Mouse (Mus musculus) hindbrain, embryonic 10.5 days (tissue): ENCODE data around the gene Tdrd9. TPM values are rescaled to one million over a fixed set of nuclear protein-coding genes. Genes with fewer than 3 reads are reported as not detected.

Experiments
- DNase-seq: peaks from one replicate; pipeline ENCODE4 v3.0.0-alpha.2; 2017; ENCODE audit warnings: low spot score
- H3K27ac ChIP-seq: fragments of 300-500 bp; sonication (generic); 2 replicates; pipeline ENCODE4 v1.5.1; 2016; ENCODE audit warnings: mild to moderate bottlenecking, moderate library complexity
- H3K27me3 ChIP-seq: fragments of 300-500 bp; sonication (generic); 2 replicates; pipeline ENCODE4 v1.6.1; 2016; ENCODE audit warnings: mild to moderate bottlenecking; ENCODE audit not compliant: poor library complexity, insufficient read depth, severe bottlenecking
- H3K36me3 ChIP-seq: fragments of 300-500 bp; sonication (generic); 2 replicates; pipeline ENCODE4 v1.6.1; 2016; ENCODE audit warnings: mild to moderate bottlenecking, moderate library complexity
- H3K4me1 ChIP-seq: fragments of 300-500 bp; sonication (generic); replicated peaks from 2 replicates; pipeline ENCODE4 v1.6.1; 2016; ENCODE audit warnings: mild to moderate bottlenecking
- H3K4me3 ChIP-seq: fragments of 300-500 bp; sonication (generic); 2 replicates; pipeline ENCODE4 v1.5.1; 2016; ENCODE audit warnings: mild to moderate bottlenecking, moderate library complexity
- H3K9me3 ChIP-seq: fragments of 300-500 bp; sonication (generic); 2 replicates; pipeline ENCODE4 v1.6.1; 2016; ENCODE audit warnings: mild to moderate bottlenecking, moderate library complexity
- WGBS: fragments of 180-500 bp; shearing (Covaris S2); methylation state at CpG from one replicate; pipeline ENCODE4 v1.1.7; 2016; 5-methylcytosine and 5-hydroxymethylcytosine counted together
- polyA plus RNA-seq: library from polyadenylated mRNA; unstranded; fragments of >200 nt; fragmentation: Nextera tagmentation; extraction: Ambion mirVana; gene quantifications from 2 replicates; pipeline ENCODE4 v1.2.1, GENCODE M21; 2016

Tdrd9 gene
- polyA plus RNA-seq, 1 experiment from 2014 or later = 1.2 TPM

DNA sequence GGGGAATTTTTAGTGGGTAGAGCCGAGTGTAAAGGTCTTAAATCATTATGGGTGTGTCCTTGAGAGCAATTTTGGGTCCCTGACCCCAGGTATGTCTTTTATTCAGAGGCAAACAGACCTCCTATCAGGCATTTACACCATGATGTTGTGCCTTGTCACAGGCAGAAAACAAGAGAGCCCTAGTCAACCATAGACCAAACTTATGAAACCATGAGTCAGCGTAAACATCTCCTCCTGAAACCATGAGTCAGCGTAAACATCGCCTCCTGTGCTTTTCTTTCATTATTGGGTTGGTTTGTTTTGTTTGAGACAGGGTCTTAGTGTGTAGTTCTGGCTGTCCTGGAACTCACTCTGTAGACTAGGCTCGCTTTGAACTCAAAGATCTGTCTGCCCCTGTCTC lies 131.8 kb downstream of the Tdrd9 start:
- H3K36me3 ChIP-seq = no peaks in the 10 kb centered on the region
- peaks cover 25% of the 10 kb centered on the region for H3K27me3 ChIP-seq
- no peak overlapping the region for H3K4me3 ChIP-seq
- WGBS = 89% methylated on average over 5 of the region's 5 CpGs
- peaks cover 22% of the 10 kb centered on the region for H3K4me1 ChIP-seq
- H3K27ac ChIP-seq = no peak overlapping the region
- DNase-seq = no peak
- no peaks in the 10 kb centered on the region for H3K9me3 ChIP-seq

DNA sequence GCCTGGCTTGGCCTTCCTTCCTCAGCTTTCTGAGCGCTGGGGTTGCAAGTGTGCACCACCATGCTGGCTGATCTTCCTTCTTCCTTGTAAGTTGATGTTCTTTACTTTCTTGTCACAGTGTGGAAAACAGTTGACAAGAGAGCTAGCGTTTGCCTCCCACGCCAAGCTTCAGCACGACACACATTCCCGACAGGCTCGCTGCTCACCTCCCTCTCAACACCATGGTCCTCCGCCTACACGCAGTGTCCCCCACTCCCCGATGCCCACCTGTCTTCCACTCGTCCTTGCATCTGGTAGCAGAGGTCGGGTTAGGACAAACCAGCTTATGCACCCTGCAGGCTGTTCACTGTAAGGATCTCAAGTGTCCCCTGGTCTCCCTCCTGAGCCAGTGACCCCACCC lies 133.5 kb downstream of the Tdrd9 start:
- Histone ChIP-seq H3K36me3 (no peaks in the 10 kb centered on the region), H3K4me3 (no peak overlapping the region), H3K27me3 (peaks cover 25% of the 10 kb centered on the region), H3K9me3 (no peaks in the 10 kb centered on the region), H3K27ac (no peak overlapping the region), H3K4me1 (peaks cover 22% of the 10 kb centered on the region)
- 87% methylated on average over 11 of the region's 11 CpGs for WGBS
- DNase-seq = no peak

DNA sequence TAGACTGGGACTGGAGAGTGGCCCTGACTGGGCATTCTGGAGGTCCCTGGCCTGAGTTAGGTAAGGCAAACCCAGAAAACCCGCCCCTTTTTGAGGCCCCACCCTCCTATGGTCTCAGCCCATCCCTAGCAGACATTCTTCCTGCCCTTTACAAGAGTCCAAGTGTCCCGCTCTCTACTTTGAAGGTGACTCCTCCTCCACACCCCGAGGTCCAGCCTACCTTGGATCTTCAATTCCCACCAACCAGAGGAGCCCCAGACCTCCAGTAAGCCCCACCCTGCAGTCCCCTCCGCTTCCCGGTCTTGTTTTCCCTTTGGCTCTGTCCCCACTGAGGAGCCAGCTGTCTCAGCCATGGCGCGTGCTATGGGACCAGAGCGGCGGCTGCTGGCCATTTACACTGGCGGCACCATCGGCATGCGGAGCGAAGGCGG lies 135.2 kb downstream of the Tdrd9 start, which contains the start of gene Aspg:
TSS of gene Aspg (plus strand) at position 139 of the 431 bp plus-strand sequence.
- peaks cover 25% of the 10 kb centered on the region for H3K27me3 ChIP-seq
- peak within 1 kb of the TSS; percentile 65; the same call in 1 of the 2 replicates for H3K27ac ChIP-seq
- H3K9me3 ChIP-seq = no peaks in the 10 kb centered on the region
- peak; percentile 44 for DNase-seq
- peak within 1 kb of the TSS; percentile 41 for H3K4me3 ChIP-seq
- H3K36me3 ChIP-seq = no peaks in the 10 kb centered on the region
- 3% methylated on average over 14 of the region's 14 CpGs for whole genome bisulfite sequencing
- peaks cover 19% of the 10 kb centered on the region for H3K4me1 ChIP-seq

DNA sequence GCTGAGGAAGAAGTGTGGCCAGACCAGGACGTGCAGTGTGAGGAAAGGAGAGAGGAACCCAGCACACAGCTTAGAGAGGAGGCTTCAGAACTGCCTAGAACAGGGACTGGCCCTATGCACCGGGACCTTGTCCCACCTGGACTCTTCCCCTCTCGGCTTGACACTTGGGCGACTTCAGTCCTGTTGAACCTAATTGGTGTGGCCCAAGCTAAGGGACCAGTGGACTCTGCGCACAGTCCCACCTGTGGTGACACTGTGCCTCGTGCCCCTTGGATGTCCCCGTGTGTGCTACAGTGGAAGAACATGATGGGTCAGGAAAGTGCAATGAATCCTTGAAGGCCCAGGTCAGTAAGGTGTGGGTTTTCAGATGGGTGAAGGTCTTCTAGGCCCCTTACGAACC lies 136.3 kb downstream of the Tdrd9 start:
- no peaks in the 10 kb centered on the region for H3K36me3 ChIP-seq
- no peak overlapping the region for H3K4me3 ChIP-seq
- DNase-seq = no peak
- no peaks in the 10 kb centered on the region for H3K9me3 ChIP-seq
- H3K27me3 ChIP-seq = peaks cover 35% of the 10 kb centered on the region
- peaks cover 20% of the 10 kb centered on the region for H3K4me1 ChIP-seq
- H3K27ac ChIP-seq = 0 out of 2 replicates have a peak overlapping the region, but pooled peaks have one; percentile 35
- 82% methylated on average over 8 of the region's 8 CpGs for WGBS

DNA sequence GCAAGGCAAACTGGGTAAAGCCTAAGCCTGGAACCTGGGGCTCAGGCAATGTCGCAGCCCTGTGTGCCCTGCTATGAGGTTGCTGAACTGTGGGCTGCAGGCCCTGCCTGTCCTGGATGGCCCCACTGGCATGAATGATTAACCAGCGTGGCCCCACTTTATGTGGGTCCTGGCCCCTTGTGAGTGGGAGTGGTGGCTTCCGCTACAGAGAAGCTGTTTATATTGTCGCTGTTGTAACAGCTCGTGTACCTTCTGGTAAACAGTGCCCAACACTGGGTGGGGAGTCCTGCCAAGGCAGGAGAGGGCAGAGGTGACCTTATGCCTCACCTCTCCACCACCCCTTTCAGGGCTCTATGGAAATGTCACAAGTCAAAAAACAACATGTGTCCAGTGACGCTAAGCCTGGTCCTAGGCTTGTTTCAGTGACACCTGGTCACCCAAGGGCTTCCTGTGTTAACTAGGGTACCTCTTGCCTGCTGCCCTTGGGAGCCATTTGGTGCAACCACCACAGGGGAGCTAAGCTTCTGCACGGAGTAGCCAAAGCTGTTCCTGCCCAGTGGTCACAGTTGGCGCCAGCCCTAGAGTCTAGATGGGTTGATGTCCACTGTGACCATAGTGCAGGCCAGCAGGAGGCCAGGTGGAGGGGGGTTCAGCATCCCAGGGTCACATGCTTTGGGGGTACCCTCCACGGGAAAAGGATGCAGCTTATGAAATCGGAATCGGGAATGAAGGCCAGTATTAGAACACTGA lies 137.5 kb downstream of the Tdrd9 start:
- no peaks in the 10 kb centered on the region for H3K36me3 ChIP-seq
- no peaks in the 10 kb centered on the region for H3K9me3 ChIP-seq
- peaks cover 37% of the 10 kb centered on the region for H3K27me3 ChIP-seq
- no peak overlapping the region for H3K4me3 ChIP-seq
- no peak overlapping the region for H3K27ac ChIP-seq
- H3K4me1 ChIP-seq = peaks cover 29% of the 10 kb centered on the region
- WGBS = 83% methylated on average over 11 of the region's 11 CpGs
- no peak for DNase-seq

DNA sequence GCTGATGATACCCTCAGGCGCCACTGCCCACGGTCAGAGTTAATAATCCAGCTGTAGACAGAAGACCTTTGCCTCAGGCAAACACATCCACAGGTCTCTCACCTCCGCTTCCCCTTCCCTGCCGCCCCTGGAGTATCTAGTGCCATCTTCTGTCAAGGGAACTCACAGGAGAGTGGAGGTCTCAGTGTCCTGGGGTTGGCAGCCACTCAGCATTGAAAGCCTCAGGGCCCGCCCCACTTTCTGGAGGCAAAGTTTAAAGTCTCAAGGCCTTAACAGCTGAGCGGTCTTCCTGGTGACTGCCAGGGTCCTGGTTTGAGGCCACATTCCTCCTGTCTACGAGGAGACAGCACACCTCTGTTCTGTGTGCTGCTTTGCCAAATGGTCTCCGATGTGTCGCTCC lies 138.3 kb downstream of the Tdrd9 start:
- Histone ChIP-seq H3K4me3 (no peak overlapping the region), H3K27ac (no peak overlapping the region), H3K36me3 (no peaks in the 10 kb centered on the region), H3K27me3 (peaks cover 44% of the 10 kb centered on the region), H3K4me1 (peaks cover 34% of the 10 kb centered on the region), H3K9me3 (no peaks in the 10 kb centered on the region)
- 80% methylated on average over 9 of the region's 9 CpGs for WGBS
- no peak for DNase-seq

DNA sequence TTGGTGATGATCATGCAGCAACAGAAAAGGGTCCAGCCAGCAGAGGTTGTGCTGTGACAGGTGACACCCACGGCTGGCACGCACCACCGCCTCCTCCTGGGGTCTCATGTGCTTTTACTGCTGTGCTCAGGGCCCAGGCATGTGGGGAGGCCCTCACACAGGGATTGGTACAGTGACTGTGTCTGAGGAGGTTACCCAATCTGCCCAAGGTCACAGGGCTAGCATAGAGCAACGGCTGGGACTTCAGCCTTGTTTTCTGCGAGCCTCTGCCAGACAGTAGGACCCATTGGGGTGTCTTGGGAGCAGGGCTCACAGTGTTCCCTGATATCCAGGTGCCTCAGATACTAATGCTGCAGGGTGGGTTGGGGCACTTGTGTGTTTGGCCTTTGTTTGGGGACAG lies 140.0 kb downstream of the Tdrd9 start:
- H3K36me3 ChIP-seq = no peaks in the 10 kb centered on the region
- H3K4me3 ChIP-seq = no peak overlapping the region
- H3K9me3 ChIP-seq = no peaks in the 10 kb centered on the region
- H3K27ac ChIP-seq = no peak overlapping the region
- WGBS = 87% methylated on average over 5 of the region's 5 CpGs
- peaks cover 42% of the 10 kb centered on the region for H3K27me3 ChIP-seq
- peaks cover 31% of the 10 kb centered on the region for H3K4me1 ChIP-seq
- no peak for DNase-seq

DNA sequence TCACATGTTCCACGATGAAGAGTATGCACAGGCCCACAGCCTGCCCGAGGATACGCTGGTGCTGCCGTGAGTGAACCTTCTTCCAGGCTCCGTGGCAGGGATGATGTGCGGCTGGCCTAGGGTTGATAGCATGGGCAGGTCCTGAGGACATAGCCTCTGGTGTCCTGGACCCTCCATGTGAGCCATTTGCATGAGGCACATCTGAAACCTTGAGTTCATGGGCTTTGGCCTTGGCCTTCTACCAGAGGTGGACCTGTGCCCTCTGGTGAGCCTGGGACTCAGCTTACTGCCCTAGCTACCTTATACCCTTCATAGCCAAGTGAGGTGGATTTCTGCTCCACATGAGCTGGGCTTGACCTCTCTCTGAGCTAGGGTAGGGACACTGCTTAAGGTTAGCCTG lies 140.9 kb downstream of the Tdrd9 start:
- no peaks in the 10 kb centered on the region for H3K36me3 ChIP-seq
- WGBS = 91% methylated on average over 6 of the region's 6 CpGs
- H3K27me3 ChIP-seq = peaks cover 34% of the 10 kb centered on the region
- no peak overlapping the region for H3K27ac ChIP-seq
- H3K4me3 ChIP-seq = no peak overlapping the region
- no peaks in the 10 kb centered on the region for H3K9me3 ChIP-seq
- DNase-seq = no peak
- peaks cover 22% of the 10 kb centered on the region for H3K4me1 ChIP-seq

DNA sequence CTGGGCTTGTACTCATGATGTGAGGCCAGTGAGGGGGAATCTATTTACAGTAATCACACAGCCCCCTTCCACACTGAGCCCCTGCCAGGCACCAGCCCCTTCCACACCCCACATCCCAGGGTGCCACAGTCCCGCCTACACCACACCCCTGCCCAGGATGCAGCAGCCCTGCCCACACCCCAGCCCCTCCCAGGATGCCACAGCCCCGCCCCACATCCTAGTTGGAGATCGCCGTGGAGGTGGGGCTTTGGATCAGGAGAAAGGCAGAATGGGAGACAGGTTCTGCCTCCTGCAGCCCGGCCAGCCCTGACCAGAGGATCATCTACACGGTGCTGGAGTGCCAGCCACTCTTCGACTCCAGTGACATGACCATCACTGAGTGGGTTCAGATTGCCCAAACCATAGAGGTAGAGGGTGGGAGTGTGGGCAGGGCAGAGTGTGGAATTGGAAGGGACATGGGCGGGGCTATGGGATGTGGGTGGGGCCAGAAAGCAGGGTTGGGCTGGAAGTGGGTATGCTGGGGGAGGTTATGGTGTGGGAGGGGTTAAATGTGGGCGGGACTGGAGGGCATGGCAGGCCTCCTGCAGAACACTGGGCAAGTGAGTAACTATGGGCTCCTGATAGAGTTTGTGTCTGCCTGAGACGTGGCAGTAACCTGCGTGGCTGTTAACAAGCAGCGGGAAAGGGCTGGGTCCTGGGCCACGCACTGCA lies 141.5 kb downstream of the Tdrd9 start:
- H3K4me3 ChIP-seq = no peak overlapping the region
- 19% methylated on average over 13 of the region's 13 CpGs for WGBS
- DNase-seq = no peak
- H3K9me3 ChIP-seq = no peaks in the 10 kb centered on the region
- H3K4me1 ChIP-seq = peaks cover 17% of the 10 kb centered on the region
- peaks cover 28% of the 10 kb centered on the region for H3K27me3 ChIP-seq
- no peak overlapping the region for H3K27ac ChIP-seq
- H3K36me3 ChIP-seq = no peaks in the 10 kb centered on the region

DNA sequence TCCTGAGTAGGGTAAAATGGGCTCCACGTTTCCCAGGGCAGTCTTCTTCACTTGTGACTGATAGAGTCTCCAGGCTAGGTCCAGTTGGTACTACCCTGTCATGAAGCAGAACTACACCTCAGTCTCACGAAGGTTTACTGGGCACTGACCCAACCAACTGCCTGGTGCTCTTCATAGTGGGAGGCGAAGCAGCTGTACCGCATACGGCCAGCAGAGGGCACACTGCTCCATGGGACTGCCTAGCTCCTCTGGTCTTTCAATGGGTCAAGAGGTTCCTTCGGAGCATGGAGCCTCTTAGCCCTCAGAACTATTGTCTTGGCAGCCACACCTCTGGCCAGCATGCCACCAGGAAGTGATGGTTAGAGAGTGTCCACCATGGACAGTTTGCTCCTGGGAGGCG lies 142.4 kb downstream of the Tdrd9 start:
- Histone ChIP-seq H3K9me3 (no peaks in the 10 kb centered on the region), H3K4me3 (no peak overlapping the region), H3K36me3 (no peaks in the 10 kb centered on the region), H3K4me1 (peaks cover 22% of the 10 kb centered on the region), H3K27me3 (peaks cover 27% of the 10 kb centered on the region), H3K27ac (no peak overlapping the region)
- peak; percentile 89 for DNase-seq
- 10% methylated on average over 7 of the region's 7 CpGs for WGBS

DNA sequence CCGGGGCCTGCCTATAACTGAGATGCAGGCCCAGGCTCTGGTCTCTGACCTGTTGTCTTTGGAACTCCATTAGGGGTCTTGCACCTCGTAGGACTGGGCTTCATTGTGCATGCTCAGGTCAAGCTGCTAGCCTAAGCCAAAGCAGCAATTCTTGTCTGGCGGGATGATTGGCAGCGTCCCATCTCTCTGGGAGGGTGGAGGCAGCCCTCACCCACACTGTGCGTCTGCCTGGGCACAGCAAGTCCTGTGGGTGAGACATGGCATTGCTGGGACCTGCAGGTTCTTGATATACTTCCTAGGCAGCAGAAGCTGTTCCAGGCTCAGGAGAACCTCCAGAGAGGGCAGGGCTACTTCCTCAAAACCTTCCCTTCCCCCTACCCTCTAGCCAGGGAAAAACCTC lies 145.6 kb downstream of the Tdrd9 start:
- no peak for DNase-seq
- WGBS = 83% methylated on average over 5 of the region's 5 CpGs
- H3K9me3 ChIP-seq = no peaks in the 10 kb centered on the region
- no peak overlapping the region; the same call in 1 of the 2 replicates for H3K27ac ChIP-seq
- no peak overlapping the region for H3K4me3 ChIP-seq
- peaks cover 36% of the 10 kb centered on the region for H3K4me1 ChIP-seq
- no peaks in the 10 kb centered on the region for H3K36me3 ChIP-seq
- peaks cover 24% of the 10 kb centered on the region for H3K27me3 ChIP-seq

DNA sequence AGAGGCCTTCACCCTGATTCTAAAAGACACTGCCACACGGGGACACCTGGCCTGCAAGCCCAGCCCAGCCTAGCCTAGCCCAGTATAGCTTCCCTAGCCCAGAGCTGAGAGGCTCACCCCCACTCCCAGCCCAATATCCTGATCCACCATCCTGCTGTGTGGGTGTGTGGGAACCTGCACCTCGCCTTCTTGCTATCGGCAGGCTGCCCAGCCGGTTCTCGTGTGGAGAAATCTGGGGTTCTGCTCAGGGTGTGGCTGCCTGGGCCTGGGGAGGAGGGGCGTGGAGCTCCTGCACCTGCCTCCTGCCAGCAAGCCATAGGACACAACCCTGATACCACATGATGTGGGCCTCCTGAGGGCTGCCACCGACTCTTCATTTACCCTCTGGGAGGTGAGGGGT lies 146.3 kb downstream of the Tdrd9 start:
- Histone ChIP-seq H3K27me3 (peaks cover 18% of the 10 kb centered on the region), H3K36me3 (no peaks in the 10 kb centered on the region), H3K9me3 (no peaks in the 10 kb centered on the region), H3K27ac (peak overlapping the region; percentile 6), H3K4me3 (no peak overlapping the region), H3K4me1 (peaks cover 33% of the 10 kb centered on the region)
- no peak for DNase-seq
- 86% methylated on average over 7 of the region's 7 CpGs for WGBS
